Comparison of ENCODE assay signal across 9 mouse cellular contexts in the genomic region with DNA sequence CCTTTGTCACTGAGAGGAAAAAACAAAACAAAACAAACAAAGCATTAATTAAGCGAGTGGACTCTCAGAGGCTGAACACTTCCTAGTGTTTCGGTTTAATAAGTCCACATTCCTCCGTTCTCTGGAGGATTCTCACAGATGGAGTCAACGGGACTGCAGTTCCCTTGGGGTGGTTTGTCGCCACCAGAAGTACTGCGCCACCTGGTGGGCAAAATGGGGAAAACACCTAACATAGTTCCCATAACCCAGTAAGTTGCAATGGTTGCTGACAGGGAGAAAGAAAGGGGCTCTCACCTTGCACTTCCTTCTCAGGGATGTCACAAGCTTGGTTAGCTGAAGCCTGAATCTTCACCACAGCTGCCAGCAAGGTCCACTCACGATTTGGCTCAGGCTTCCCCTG. TPM values are rescaled to one million over a fixed set of nuclear protein-coding genes. Genes with fewer than 3 reads are reported as not detected.
DNase-seq lines count a peak whose midpoint lies in the region; ATAC-seq and TF ChIP-seq lines count a peak whose summit lies in the region.
"Had no signal": no experiment of that assay in that cellular context is flagged by ENCODE, and none has a peak within 500 bp of the region (broad histone marks: within the 10 kb centered on the region; RNA-seq: fewer than 3 reads in every experiment).

No protein-coding gene starts in this region.

- no peaks in the 10 kb centered on the region for H3K9me3 ChIP-seq in hindbrain, embryonic 11.5 days (ENCODE audit: control insufficient read depth, low read length)
- no peaks in the 10 kb centered on the region for H3K9me3 ChIP-seq in hindbrain, embryonic 13.5 days
- no peaks in the 10 kb centered on the region for H3K9me3 ChIP-seq in stomach, postnatal 0 days (ENCODE audit: control insufficient read depth, low read length)
- H3K9me3 ChIP-seq: embryonic facial prominence, embryonic 12.5 days had no signal

- H3K4me3 ChIP-seq in hindbrain, embryonic 11.5 days (ENCODE audit: low read depth, low read length) = no peak overlapping the region
- no peak overlapping the region for H3K4me3 ChIP-seq in hindbrain, embryonic 13.5 days
- no peak overlapping the region for H3K4me3 ChIP-seq in bone marrow macrophage, adult 2 months (ENCODE audit: insufficient read depth, low read length)
- H3K4me3 ChIP-seq in embryonic fibroblast, embryonic 13.5 days (ENCODE audit: insufficient read depth, low read length) = no peak overlapping the region
- H3K4me3 ChIP-seq in stomach, postnatal 0 days (ENCODE audit: low read depth, low read length) = no peak overlapping the region
- H3K4me3 ChIP-seq: embryonic facial prominence, embryonic 12.5 days had no signal

- peaks cover 15% of the 10 kb centered on the region; the same call in 1 of the 2 replicates for H3K36me3 ChIP-seq in hindbrain, embryonic 11.5 days (ENCODE audit: control insufficient read depth, insufficient read depth, low read length)
- peaks cover 52% of the 10 kb centered on the region for H3K36me3 ChIP-seq in hindbrain, embryonic 13.5 days
- H3K36me3 ChIP-seq in stomach, postnatal 0 days (ENCODE audit: control insufficient read depth, insufficient read depth, low read length) = peaks cover 18% of the 10 kb centered on the region; the same call in 1 of the 2 replicates

- ATAC-seq in hindbrain, embryonic 11.5 days (ENCODE audit: low FRiP score) = no peak
- ATAC-seq in hindbrain, embryonic 13.5 days (ENCODE audit: low FRiP score) = no peak
- peak; percentile 54 for ATAC-seq in monocyte, adult 5-6 weeks (replicated peaks; ENCODE audit: insufficient number of reproducible peaks, low FRiP score, low TSS enrichment, poor library complexity, severe bottlenecking)
- peak; percentile 51; the same call in 1 of the 2 replicates for ATAC-seq in stomach, postnatal 0 days (ENCODE audit: low FRiP score, low TSS enrichment)

- TF ChIP-seq POLR2A in bone marrow macrophage, adult 2 months (IDR thresholded peaks at IDR 0.05; ENCODE audit: borderline replicate concordance, low read depth, low read length) = no peak
- TF ChIP-seq POLR2A in embryonic fibroblast, embryonic 13.5 days (IDR thresholded peaks at IDR 0.05; ENCODE audit: low read depth, low read length) = no peak

- H3K27ac ChIP-seq in hindbrain, embryonic 11.5 days (ENCODE audit: low read depth, low read length) = no peak overlapping the region
- H3K27ac ChIP-seq in hindbrain, embryonic 13.5 days = no peak overlapping the region
- no peak overlapping the region for H3K27ac ChIP-seq in bone marrow macrophage, adult 2 months (ENCODE audit: insufficient read depth, low read depth, low read length)
- no peak overlapping the region for H3K27ac ChIP-seq in embryonic fibroblast, embryonic 13.5 days (ENCODE audit: insufficient read depth, low read length)
- no peak overlapping the region for H3K27ac ChIP-seq in stomach, postnatal 0 days (replicated peaks)
- H3K27ac ChIP-seq: embryonic facial prominence, embryonic 12.5 days had no signal

- WGBS in hindbrain, embryonic 11.5 days = 22% methylated on average over 7 of the region's 7 CpGs
- WGBS in hindbrain, embryonic 13.5 days = 15% methylated on average over 7 of the region's 7 CpGs
- WGBS in stomach, postnatal 0 days = 11% methylated on average over 7 of the region's 7 CpGs

- peak; percentile 61 for TF ChIP-seq CTCF in bone marrow macrophage, adult 2 months (IDR thresholded peaks at IDR 0.05; ENCODE audit: low read depth, low read length)
- peak; percentile 77 for TF ChIP-seq CTCF in embryonic fibroblast, embryonic 13.5 days (IDR thresholded peaks at IDR 0.05; ENCODE audit: borderline replicate concordance, insufficient read depth, low read length)
- TF ChIP-seq CTCF in stomach, postnatal 0 days (IDR thresholded peaks at IDR 0.05; ENCODE audit: low read depth) = peak; percentile 91

- peak; percentile 90 for DNase-seq in hindbrain, embryonic 11.5 days (ENCODE audit: low spot score)
- peak; percentile 78 for DNase-seq in hindlimb bud, embryonic 11.5 days (ENCODE audit: extremely low spot score, low read depth, low spot score)
- peak; percentile 43 to 57 for DNase-seq in left cerebral cortex, postnatal 36 days (ENCODE audit: low spot score in 2 of 2)
- DNase-seq in stomach, postnatal 0 days (ENCODE audit: low spot score) = peak; percentile 84

- intact Hi-C loops in left cerebral cortex, postnatal 36 days (cut with DNase I) = loop anchor here (2.0 kb wide), 1 partner anchor 49 kb away; a partner anchor contains a TSS

- no peaks in the 10 kb centered on the region for H3K4me1 ChIP-seq in hindbrain, embryonic 11.5 days (replicated peaks; ENCODE audit: control insufficient read depth, insufficient read depth, low read length)
- peaks cover 8% of the 10 kb centered on the region for H3K4me1 ChIP-seq in hindbrain, embryonic 13.5 days (replicated peaks)
- H3K4me1 ChIP-seq in bone marrow macrophage, adult 2 months (ENCODE audit: control insufficient read depth, insufficient read depth, low read length) = no peaks in the 10 kb centered on the region
- no peaks in the 10 kb centered on the region for H3K4me1 ChIP-seq in embryonic fibroblast, embryonic 13.5 days (ENCODE audit: control insufficient read depth, insufficient read depth, low read length)
- no peaks in the 10 kb centered on the region for H3K4me1 ChIP-seq in stomach, postnatal 0 days (replicated peaks; ENCODE audit: control insufficient read depth, insufficient read depth)

- no peak overlapping the region for H3K4me2 ChIP-seq in hindbrain, embryonic 11.5 days (replicated peaks; ENCODE audit: low read depth, low read length)
- H3K4me2 ChIP-seq in hindbrain, embryonic 13.5 days = no peak overlapping the region
- H3K4me2 ChIP-seq in stomach, postnatal 0 days (replicated peaks; ENCODE audit: low read depth) = no peak overlapping the region
- H3K4me2 ChIP-seq: embryonic facial prominence, embryonic 12.5 days had no signal

- no peaks in the 10 kb centered on the region for H3K27me3 ChIP-seq in hindbrain, embryonic 11.5 days (ENCODE audit: control insufficient read depth, insufficient read depth, low read length)
- H3K27me3 ChIP-seq in hindbrain, embryonic 13.5 days = no peaks in the 10 kb centered on the region
- no peaks in the 10 kb centered on the region for H3K27me3 ChIP-seq in stomach, postnatal 0 days (ENCODE audit: control insufficient read depth, insufficient read depth, low read length)
- H3K27me3 ChIP-seq: embryonic facial prominence, embryonic 12.5 days had no signal

- TF ChIP-seq EP300 in stomach, postnatal 0 days (optimal IDR thresholded peaks at IDR 0.05) = no peak

- H3K9ac ChIP-seq in hindbrain, embryonic 11.5 days (ENCODE audit: low read depth, low read length) = no peak overlapping the region
- no peak overlapping the region for H3K9ac ChIP-seq in hindbrain, embryonic 13.5 days
- H3K9ac ChIP-seq in stomach, postnatal 0 days (ENCODE audit: low read length) = no peak overlapping the region
- H3K9ac ChIP-seq: embryonic facial prominence, embryonic 12.5 days had no signal

RNA-seq across cellular contexts. Expression of a gene that starts 2.2 kb away (rescaled TPM):
- polyA plus RNA-seq in hindbrain, embryonic 11.5 days (2014; fragmentation: Nextera tagmentation; extraction: Ambion mirVana) = 9.4 and 14.0 TPM in 2 replicates
- polyA plus RNA-seq in hindbrain, embryonic 13.5 days (2015; fragmentation: Nextera tagmentation; extraction: Ambion mirVana) = 8.1 and 8.5 TPM in 2 replicates
- 2.4 and 3.1 TPM in 2 replicates for polyA plus RNA-seq in bone marrow macrophage, adult 2 months (2012; ENCODE audit: insufficient read depth, insufficient read length, missing spikeins)
- 3.7 and 4.2 TPM in 2 replicates for polyA plus RNA-seq in embryonic fibroblast, embryonic 13.5 days (2011; ENCODE audit: insufficient read length, low read depth, missing spikeins)
- total RNA-seq in left cerebral cortex, postnatal 36 days (2021) = 1 to 10 TPM; 4.0 to 8.0 TPM
- 0.95 to 3.4 TPM (median 3.2 TPM) in 3 replicates for total RNA-seq in monocyte, adult 5-6 weeks (2017)
- polyA plus RNA-seq in stomach, postnatal 0 days (2015; fragmentation: Nextera tagmentation; extraction: Ambion mirVana) = 2.5 TPM in 2 replicates

RNA-seq across cellular contexts. Expression of a gene that starts 21.2 kb away (rescaled TPM):
- 239 and 248 TPM in 2 replicates for polyA plus RNA-seq in hindbrain, embryonic 11.5 days (2014; fragmentation: Nextera tagmentation; extraction: Ambion mirVana)
- polyA plus RNA-seq in hindbrain, embryonic 13.5 days (2015; fragmentation: Nextera tagmentation; extraction: Ambion mirVana) = 171 and 172 TPM in 2 replicates
- polyA plus RNA-seq in bone marrow macrophage, adult 2 months (2012; ENCODE audit: insufficient read depth, insufficient read length, missing spikeins) = 45.6 and 53.8 TPM in 2 replicates
- polyA plus RNA-seq in embryonic fibroblast, embryonic 13.5 days (2011; ENCODE audit: insufficient read length, low read depth, missing spikeins) = 141 and 154 TPM in 2 replicates
- total RNA-seq in left cerebral cortex, postnatal 36 days (2021) = 10 to 100 TPM; 68.6 to 73.2 TPM
- total RNA-seq in monocyte, adult 5-6 weeks (2017) = 69.9 to 77.0 TPM (median 73.1 TPM) in 3 replicates
- 96.0 and 96.5 TPM in 2 replicates for polyA plus RNA-seq in stomach, postnatal 0 days (2015; fragmentation: Nextera tagmentation; extraction: Ambion mirVana)

RNA-seq across cellular contexts. Expression of a gene that starts 21.3 kb away (rescaled TPM):
- polyA plus RNA-seq in hindbrain, embryonic 11.5 days (2014; fragmentation: Nextera tagmentation; extraction: Ambion mirVana) = 31.9 and 33.5 TPM in 2 replicates
- 56.4 and 58.0 TPM in 2 replicates for polyA plus RNA-seq in hindbrain, embryonic 13.5 days (2015; fragmentation: Nextera tagmentation; extraction: Ambion mirVana)
- polyA plus RNA-seq in bone marrow macrophage, adult 2 months (2012; ENCODE audit: insufficient read depth, insufficient read length, missing spikeins) = 10.1 and 11.1 TPM in 2 replicates
- 7.5 and 8.0 TPM in 2 replicates for polyA plus RNA-seq in embryonic fibroblast, embryonic 13.5 days (2011; ENCODE audit: insufficient read length, low read depth, missing spikeins)
- 10 to 100 TPM; 36.2 to 37.8 TPM for total RNA-seq in left cerebral cortex, postnatal 36 days (2021)
- total RNA-seq in monocyte, adult 5-6 weeks (2017) = 15.9 to 24.1 TPM (median 18.5 TPM) in 3 replicates
- 10.2 and 11.2 TPM in 2 replicates for polyA plus RNA-seq in stomach, postnatal 0 days (2015; fragmentation: Nextera tagmentation; extraction: Ambion mirVana)

RNA-seq across cellular contexts. Expression of a gene that starts 24.9 kb away (rescaled TPM):
- 0.61 and 0.93 TPM in 2 replicates for polyA plus RNA-seq in hindbrain, embryonic 11.5 days (2014; fragmentation: Nextera tagmentation; extraction: Ambion mirVana)
- polyA plus RNA-seq in hindbrain, embryonic 13.5 days (2015; fragmentation: Nextera tagmentation; extraction: Ambion mirVana) = 0.54 and 0.82 TPM in 2 replicates
- not detected in 2 replicates for polyA plus RNA-seq in bone marrow macrophage, adult 2 months (2012; ENCODE audit: insufficient read depth, insufficient read length, missing spikeins)
- 0.33 TPM in 1 of 2 replicates, not detected in the other for polyA plus RNA-seq in embryonic fibroblast, embryonic 13.5 days (2011; ENCODE audit: insufficient read length, low read depth, missing spikeins)
- total RNA-seq in left cerebral cortex, postnatal 36 days (2021) = not detected
- total RNA-seq in monocyte, adult 5-6 weeks (2017) = 0.32 TPM in 1 of 3 replicates, not detected in the others
- 0.23 and 0.28 TPM in 2 replicates for polyA plus RNA-seq in stomach, postnatal 0 days (2015; fragmentation: Nextera tagmentation; extraction: Ambion mirVana)

RNA-seq across cellular contexts. Expression of a gene that starts 49.4 kb away (rescaled TPM):
- 347 and 351 TPM in 2 replicates for polyA plus RNA-seq in hindbrain, embryonic 11.5 days (2014; fragmentation: Nextera tagmentation; extraction: Ambion mirVana)
- polyA plus RNA-seq in hindbrain, embryonic 13.5 days (2015; fragmentation: Nextera tagmentation; extraction: Ambion mirVana) = 472 and 492 TPM in 2 replicates
- polyA plus RNA-seq in bone marrow macrophage, adult 2 months (2012; ENCODE audit: insufficient read depth, insufficient read length, missing spikeins) = 89.6 and 94.9 TPM in 2 replicates
- polyA plus RNA-seq in embryonic fibroblast, embryonic 13.5 days (2011; ENCODE audit: insufficient read length, low read depth, missing spikeins) = 51.0 and 61.1 TPM in 2 replicates
- total RNA-seq in left cerebral cortex, postnatal 36 days (2021) = 100 to 1,000 TPM; 201 to 216 TPM
- total RNA-seq in monocyte, adult 5-6 weeks (2017) = 85.9 to 92.1 TPM (median 87.1 TPM) in 3 replicates
- polyA plus RNA-seq in stomach, postnatal 0 days (2015; fragmentation: Nextera tagmentation; extraction: Ambion mirVana) = 290 and 292 TPM in 2 replicates

Comparison
In these comparisons a context has a peak if more than half of its experiments do, and no peak if none do; other contexts are left out.
1. ATAC-seq: peak in monocyte, adult 5-6 weeks (single experiment) and stomach, postnatal 0 days (single experiment); none in hindbrain, embryonic 11.5 days (single experiment) and hindbrain, embryonic 13.5 days (single experiment).
2. Peak in every context shown above with its lines, with median percentiles within 50 percentile points of each other: DNase-seq and CTCF ChIP-seq.